Mouse (Mus musculus) midbrain, embryonic 14.5 days (tissue): ENCODE measurements around the gene Mageb5. TPM values are rescaled to one million over a fixed set of nuclear protein-coding genes. Genes with fewer than 3 reads are reported as not detected.
"Not testable (repeated sequence)": the region's sequence is repeated elsewhere in the genome, so short reads cannot be mapped to it uniquely, and the experiment has no call there.

Experiments
- ATAC-seq: fragments of 200-750 bp; cut with Nextera tagmentation; 2 replicates; pipeline ENCODE4 v1.8.0; 2017; ENCODE audit warnings: moderate number of reproducible peaks, moderate library complexity; ENCODE audit not compliant: low FRiP score, low TSS enrichment
- DNase-seq: peaks from one replicate; pipeline ENCODE4 v3.0.0-alpha.2; 2015
- H3K27ac ChIP-seq: fragments of 300-500 bp; sonication (generic); replicated peaks from 2 replicates; pipeline ENCODE4 v1.5.1; 2014; ENCODE audit warnings: mild to moderate bottlenecking, low read depth, low read length, moderate library complexity
- H3K27me3 ChIP-seq: fragments of 300-500 bp; sonication (generic); 2 replicates; pipeline ENCODE4 v1.6.1; 2014; ENCODE audit warnings: low read length, control low read depth, mixed read lengths; ENCODE audit not compliant: control insufficient read depth, insufficient read depth
- H3K36me3 ChIP-seq: fragments of 300-500 bp; sonication (generic); 2 replicates; pipeline ENCODE4 v1.6.1; 2014; ENCODE audit warnings: low read length, control low read depth; ENCODE audit not compliant: control insufficient read depth, insufficient read depth
- H3K4me1 ChIP-seq: fragments of 300-500 bp; sonication (generic); 2 replicates; pipeline ENCODE4 v1.6.1; 2014; ENCODE audit warnings: mild to moderate bottlenecking, antibody characterized with exemption, low read length, control low read depth; ENCODE audit not compliant: control insufficient read depth, insufficient read depth
- H3K4me2 ChIP-seq: fragments of 300-500 bp; sonication (generic); 2 replicates; pipeline ENCODE4 v1.6.1; 2014; ENCODE audit warnings: mild to moderate bottlenecking, low read length, moderate library complexity
- H3K4me3 ChIP-seq: fragments of 300-500 bp; sonication (generic); replicated peaks from 2 replicates; pipeline ENCODE4 v1.5.1; 2014; ENCODE audit warnings: low read depth, low read length
- H3K9ac ChIP-seq: fragments of 300-500 bp; sonication (generic); replicated peaks from 2 replicates; pipeline ENCODE4 v1.6.1; 2014; ENCODE audit warnings: mild to moderate bottlenecking, low read length, moderate library complexity
- H3K9me3 ChIP-seq: fragments of 300-500 bp; sonication (generic); 2 replicates; pipeline ENCODE4 v1.6.1; 2016; ENCODE audit warnings: low read length, control low read depth, mixed read lengths; ENCODE audit not compliant: control insufficient read depth
- WGBS: fragments of 180-500 bp; shearing (Covaris S2); extraction: QIAGEN DNeasy Blood & Tissue Kit; methylation state at CpG from one replicate; pipeline ENCODE4 v1.1.7; 2014; 5-methylcytosine and 5-hydroxymethylcytosine counted together
- polyA plus RNA-seq: library from polyadenylated mRNA; unstranded; fragments of >200 nt; fragmentation: Nextera tagmentation; extraction: Ambion mirVana; gene quantifications from 2 replicates; pipeline ENCODE4 v1.2.1, GENCODE M21; 2014

The Mageb5 gene
- not detected in 2 replicates for polyA plus RNA-seq

GRCm38 (mm10) chrX:91782918-91783317 is at the start of gene Mageb5:
TSS of gene Mageb5 (minus strand) at chrX:91783018.
- not testable (repeated sequence) for H3K27me3 ChIP-seq, H3K4me1 ChIP-seq, DNase-seq, ATAC-seq, H3K9me3 ChIP-seq, H3K4me3 ChIP-seq, H3K36me3 ChIP-seq, H3K9ac ChIP-seq, H3K27ac ChIP-seq, H3K4me2 ChIP-seq
- WGBS: 87% methylated on average over 1 of the region's 1 CpGs

GRCm38 (mm10) chrX:91759591-91760226 is 23.1 kb downstream of the Mageb5 start:
- not testable (repeated sequence) for H3K4me3 ChIP-seq, H3K9me3 ChIP-seq, ATAC-seq, H3K27me3 ChIP-seq, H3K27ac ChIP-seq, DNase-seq, H3K4me2 ChIP-seq, H3K4me1 ChIP-seq, H3K9ac ChIP-seq, H3K36me3 ChIP-seq
- no CpG with 5 or more reads among the region's 1 CpGs for WGBS

Other genes starting within 250 kb of the Mageb5 start
- gene 1700084M14Rik, start 207.1 kb downstream of the Mageb5 start, polyA plus RNA-seq: not detected in 2 replicates
- not detected in 2 replicates for gene Gm14781, start 150.8 kb downstream of the Mageb5 start, polyA plus RNA-seq
- not detected in 2 replicates for gene Mageb1, start 233.3 kb upstream of the Mageb5 start, polyA plus RNA-seq